Mouse (Mus musculus) heart, embryonic 15.5 days (tissue): ENCODE data around the gene Dph2. TPM values are rescaled to one million over a fixed set of nuclear protein-coding genes. Genes with fewer than 3 reads are reported as not detected.

Source experiments
- ATAC-seq: fragments of 200-750 bp; cut with Nextera tagmentation; replicated peaks from 2 replicates; pipeline ENCODE4 v1.8.0; 2017; ENCODE audit warnings: low read depth, moderate TSS enrichment; ENCODE audit not compliant: insufficient number of reproducible peaks, insufficient read depth, low FRiP score
- H3K27ac ChIP-seq: fragments of 300-500 bp; sonication (generic); 2 replicates; pipeline ENCODE4 v1.5.1; 2015; ENCODE audit warnings: mild to moderate bottlenecking, inconsistent platforms
- H3K27me3 ChIP-seq: fragments of 300-500 bp; sonication (generic); 2 replicates; pipeline ENCODE4 v1.6.1; 2015; ENCODE audit warnings: inconsistent platforms
- H3K36me3 ChIP-seq: fragments of 300-500 bp; sonication (generic); 2 replicates; pipeline ENCODE4 v1.6.1; 2015; ENCODE audit warnings: mild to moderate bottlenecking, inconsistent platforms
- H3K4me1 ChIP-seq: fragments of 300-500 bp; sonication (generic); replicated peaks from 2 replicates; pipeline ENCODE4 v1.6.1; 2015; ENCODE audit warnings: inconsistent platforms
- H3K4me2 ChIP-seq: fragments of 300-500 bp; sonication (generic); 2 replicates; pipeline ENCODE4 v1.6.1; 2015; ENCODE audit warnings: inconsistent platforms, mild to moderate bottlenecking, moderate library complexity
- H3K4me3 ChIP-seq: fragments of 300-500 bp; sonication (generic); 2 replicates; pipeline ENCODE4 v1.5.1; 2015; ENCODE audit warnings: mild to moderate bottlenecking, inconsistent platforms
- H3K9ac ChIP-seq: fragments of 300-500 bp; sonication (generic); 2 replicates; pipeline ENCODE4 v1.6.1; 2015; ENCODE audit warnings: mild to moderate bottlenecking, inconsistent platforms
- H3K9me3 ChIP-seq: fragments of 300-500 bp; sonication (generic); replicated peaks from 2 replicates; pipeline ENCODE4 v1.6.1; 2016; ENCODE audit warnings: inconsistent platforms
- WGBS: fragments of 180-500 bp; shearing (Covaris S2); methylation state at CpG from one replicate; pipeline ENCODE4 v1.1.7; 2015; ENCODE audit warnings: mixed read lengths; 5-methylcytosine and 5-hydroxymethylcytosine counted together
- polyA plus RNA-seq: library from polyadenylated mRNA; unstranded; fragments of >200 nt; fragmentation: Nextera tagmentation; extraction: Ambion mirVana; gene quantifications from 2 replicates; pipeline ENCODE4 v1.2.1, GENCODE M21; 2015

Dph2 gene
- polyA plus RNA-seq, 1 experiment from 2014 or later = 9.5 TPM

GRCm38 (mm10) chr4:117887920-117888319 is 3.9 kb downstream of the Dph2 start:
- WGBS = 75% methylated on average over 2 of the region's 2 CpGs
- ATAC-seq = no peak
- Histone ChIP-seq H3K9ac (no peak overlapping the region), H3K4me2 (peak overlapping the region; percentile 89), H3K27me3 (no peaks in the 10 kb centered on the region), H3K36me3 (peaks cover 21% of the 10 kb centered on the region), H3K4me3 (peak overlapping the region; percentile 88), H3K4me1 (peaks cover 35% of the 10 kb centered on the region), H3K27ac (no peak overlapping the region), H3K9me3 (no peaks in the 10 kb centered on the region)

GRCm38 (mm10) chr4:117887133-117887532 is 4.7 kb downstream of the Dph2 start, which contains the start of gene Atp6v0b:
Gene Atp6v0b, minus strand, starts transcription at chr4:117887333.
- peak; percentile 81 for ATAC-seq
- H3K4me3 ChIP-seq = peak within 1 kb of the TSS; percentile 88
- peaks cover 41% of the 10 kb centered on the region for H3K4me1 ChIP-seq
- H3K9ac ChIP-seq = peak within 1 kb of the TSS; percentile 93
- no peaks in the 10 kb centered on the region for H3K27me3 ChIP-seq
- H3K4me2 ChIP-seq = peak within 1 kb of the TSS; percentile 89
- H3K9me3 ChIP-seq = no peaks in the 10 kb centered on the region
- peak within 1 kb of the TSS; percentile 62 for H3K27ac ChIP-seq
- under 1% methylated on average over 37 of the region's 37 CpGs for WGBS
- peaks cover 21% of the 10 kb centered on the region for H3K36me3 ChIP-seq

DNA sequence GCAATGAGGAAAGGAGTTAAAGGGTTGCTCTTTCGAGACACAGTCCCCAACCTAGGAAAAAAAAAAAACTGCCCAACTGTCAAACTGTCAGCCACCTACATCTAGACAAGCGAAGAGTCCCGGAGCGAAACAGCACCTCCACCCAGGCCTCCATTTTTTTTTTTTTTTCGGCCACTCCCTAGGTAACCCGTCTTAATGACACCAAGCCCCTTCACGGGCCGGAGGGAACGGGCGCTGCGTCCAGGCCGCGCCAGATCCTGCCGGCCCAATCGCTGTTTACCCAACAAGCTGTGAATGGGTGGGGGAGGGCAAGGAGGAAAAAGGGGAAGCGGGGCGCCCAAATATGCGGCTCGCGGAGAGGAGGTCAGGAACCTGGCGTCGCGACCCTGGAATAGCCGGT is 5.2 kb downstream of the Dph2 start:
- H3K27me3 ChIP-seq = no peaks in the 10 kb centered on the region
- H3K36me3 ChIP-seq = peaks cover 21% of the 10 kb centered on the region
- H3K9me3 ChIP-seq = no peaks in the 10 kb centered on the region
- H3K4me2 ChIP-seq = peak overlapping the region; percentile 89
- ATAC-seq = no peak
- H3K27ac ChIP-seq = peak overlapping the region; percentile 62
- H3K4me1 ChIP-seq = peaks cover 40% of the 10 kb centered on the region
- peak overlapping the region; percentile 88 for H3K4me3 ChIP-seq
- H3K9ac ChIP-seq = peak overlapping the region; percentile 93
- 2% methylated on average over 24 of the region's 24 CpGs for WGBS

- ATAC-seq = no peak
- peak overlapping the region; percentile 89 for H3K4me2 ChIP-seq
- H3K9ac ChIP-seq = 0 out of 2 replicates have a peak overlapping the region, but pooled peaks have one; percentile 93
- no peaks in the 10 kb centered on the region for H3K27me3 ChIP-seq
- peaks cover 21% of the 10 kb centered on the region for H3K36me3 ChIP-seq
- peaks cover 35% of the 10 kb centered on the region for H3K4me1 ChIP-seq
- peak overlapping the region; percentile 88 for H3K4me3 ChIP-seq
- 74% methylated on average over 9 of the region's 9 CpGs for WGBS
- H3K27ac ChIP-seq = no peak overlapping the region
- H3K9me3 ChIP-seq = no peaks in the 10 kb centered on the region
Measured at GRCm38 (mm10) chr4:117885994-117886393, 5.8 kb downstream of the Dph2 start.

GRCm38 (mm10) chr4:117885093-117885492 is 6.7 kb downstream of the Dph2 start:
- Histone ChIP-seq H3K4me1 (peaks cover 32% of the 10 kb centered on the region), H3K36me3 (peaks cover 19% of the 10 kb centered on the region), H3K4me3 (no peak overlapping the region), H3K27ac (no peak overlapping the region), H3K9ac (no peak overlapping the region), H3K27me3 (no peaks in the 10 kb centered on the region), H3K9me3 (no peaks in the 10 kb centered on the region), H3K4me2 (no peak overlapping the region)
- no peak for ATAC-seq
- WGBS = 93% methylated on average over 10 of the region's 10 CpGs

GRCm38 (mm10) chr4:117884146-117884545 is 7.7 kb downstream of the Dph2 start:
- ATAC-seq = no peak
- no peak overlapping the region for H3K27ac ChIP-seq
- peaks cover 32% of the 10 kb centered on the region for H3K4me1 ChIP-seq
- H3K4me3 ChIP-seq = no peak overlapping the region
- H3K36me3 ChIP-seq = peaks cover 16% of the 10 kb centered on the region
- 100% methylated on average over 1 of the region's 1 CpGs for WGBS
- peak overlapping the region; percentile 91 for H3K4me2 ChIP-seq
- H3K9ac ChIP-seq = 0 out of 2 replicates have a peak overlapping the region, but pooled peaks have one; percentile 84
- H3K9me3 ChIP-seq = no peaks in the 10 kb centered on the region
- no peaks in the 10 kb centered on the region for H3K27me3 ChIP-seq

DNA sequence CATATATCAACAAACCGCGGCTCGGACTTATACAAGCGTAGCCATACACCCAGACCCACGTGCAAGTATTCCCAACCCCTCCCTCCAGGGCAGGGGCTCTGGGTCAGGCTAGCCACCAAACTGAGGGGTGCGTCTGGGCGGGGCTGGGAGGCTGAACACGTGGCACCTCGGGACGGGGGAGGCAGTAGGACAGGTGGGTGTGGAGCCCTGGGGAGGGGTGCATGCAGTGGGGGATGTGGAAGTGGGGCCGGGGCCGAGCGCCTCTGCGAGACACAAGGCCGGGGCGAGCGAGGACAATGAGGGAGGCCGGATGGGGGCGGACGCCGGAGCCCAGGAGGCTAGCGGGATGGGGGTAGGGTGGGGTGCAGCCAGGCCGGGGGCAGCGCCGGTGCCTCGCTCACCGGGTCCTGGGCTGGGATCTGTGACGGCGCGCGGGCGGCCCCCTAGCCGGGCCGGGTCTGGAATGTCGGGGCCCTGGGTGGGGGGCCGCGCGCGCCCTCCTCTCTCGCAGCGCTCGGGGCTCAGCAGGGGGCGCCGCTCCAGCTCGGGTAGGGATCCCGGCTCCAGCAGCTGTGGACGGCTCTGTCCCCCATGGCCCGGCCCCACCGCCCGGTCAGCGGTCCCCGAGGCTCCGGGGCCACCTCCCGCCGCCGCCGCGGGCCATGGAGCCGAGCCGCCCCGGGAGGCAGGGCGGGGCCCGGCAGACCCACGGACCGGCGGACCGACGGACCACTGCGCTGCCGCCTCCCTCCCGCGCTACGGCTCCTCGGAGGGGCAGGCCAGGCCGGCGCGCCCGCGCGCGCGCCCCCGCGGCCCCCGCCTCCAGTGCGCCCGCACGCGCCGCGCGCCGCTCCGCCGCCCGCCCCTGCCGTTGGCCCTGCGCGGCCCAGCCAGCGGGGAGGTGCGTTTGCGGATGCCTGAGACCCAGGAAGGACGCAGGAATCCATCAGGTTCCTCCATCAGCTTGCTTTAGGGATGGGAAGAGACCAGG is 8.8 kb downstream of the Dph2 start, which contains the start of gene B4galt2:
Gene B4galt2, minus strand, starts transcription at position 787 of the 991 bp plus-strand sequence.
- ATAC-seq = peak; percentile 44
- H3K4me3 ChIP-seq = peak within 1 kb of the TSS; percentile 80
- peak within 1 kb of the TSS; percentile 55 for H3K27ac ChIP-seq
- H3K27me3 ChIP-seq = no peaks in the 10 kb centered on the region
- 1% methylated on average over 75 of the region's 103 CpGs for WGBS
- peaks cover 16% of the 10 kb centered on the region for H3K36me3 ChIP-seq
- peaks cover 36% of the 10 kb centered on the region for H3K4me1 ChIP-seq
- H3K4me2 ChIP-seq = peak within 1 kb of the TSS; percentile 91
- H3K9ac ChIP-seq = peak within 1 kb of the TSS; percentile 84
- H3K9me3 ChIP-seq = no peaks in the 10 kb centered on the region

DNA sequence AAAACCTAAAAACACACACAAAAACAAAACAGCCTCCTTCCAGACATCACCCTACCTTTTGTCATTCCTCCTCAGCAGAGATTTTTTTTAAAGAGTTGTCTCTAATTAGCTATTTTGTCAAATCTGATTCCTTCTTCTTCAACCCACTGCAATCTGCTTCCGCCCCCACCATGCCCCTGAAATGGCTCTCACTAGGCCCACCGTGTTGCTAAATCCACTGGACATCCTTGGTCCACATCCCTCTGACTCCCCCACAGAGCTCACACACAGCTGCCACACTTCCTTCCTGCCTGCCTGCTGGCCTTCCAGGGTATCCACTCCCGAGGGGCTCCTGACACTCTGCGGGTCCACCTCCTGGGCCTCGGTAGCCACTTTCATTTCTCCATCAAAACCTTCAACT is 13.1 kb downstream of the Dph2 start:
- Histone ChIP-seq H3K4me3 (no peak overlapping the region), H3K9ac (no peak overlapping the region), H3K36me3 (peaks cover 7% of the 10 kb centered on the region; the same call in 1 of the 2 replicates), H3K27ac (no peak overlapping the region), H3K27me3 (no peaks in the 10 kb centered on the region), H3K4me2 (no peak overlapping the region), H3K4me1 (peaks cover 16% of the 10 kb centered on the region), H3K9me3 (no peaks in the 10 kb centered on the region)
- ATAC-seq = no peak
- WGBS = 69% methylated on average over 5 of the region's 5 CpGs

GRCm38 (mm10) chr4:117878301-117878700 is 13.5 kb downstream of the Dph2 start:
- H3K36me3 ChIP-seq = peaks cover 7% of the 10 kb centered on the region; the same call in 1 of the 2 replicates
- no peak for ATAC-seq
- no peaks in the 10 kb centered on the region for H3K27me3 ChIP-seq
- no peak overlapping the region for H3K4me3 ChIP-seq
- H3K4me1 ChIP-seq = peaks cover 12% of the 10 kb centered on the region
- H3K9me3 ChIP-seq = no peaks in the 10 kb centered on the region
- H3K9ac ChIP-seq = no peak overlapping the region
- no peak overlapping the region for H3K27ac ChIP-seq
- WGBS = 49% methylated on average over 10 of the region's 10 CpGs
- no peak overlapping the region for H3K4me2 ChIP-seq

DNA sequence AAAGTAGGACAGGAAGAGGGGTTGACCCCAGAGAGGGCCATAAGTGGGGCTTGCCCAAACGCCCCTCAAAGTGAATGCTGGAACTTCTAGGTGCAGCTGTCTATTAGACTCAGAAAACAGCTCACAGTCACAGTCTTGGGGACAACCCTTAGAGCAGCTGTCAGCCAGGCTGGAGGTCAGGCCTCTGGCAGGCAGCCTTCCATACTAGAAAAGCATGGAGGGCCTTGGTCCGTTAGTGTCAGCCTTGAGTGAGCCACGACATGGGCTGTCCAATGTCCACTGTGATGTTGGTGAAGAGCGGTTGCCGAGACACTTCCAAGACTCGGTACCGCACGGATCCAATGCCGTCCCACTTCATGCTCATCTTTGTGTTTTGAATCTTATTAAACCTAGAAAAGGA is 18.2 kb downstream of the Dph2 start:
- no peak overlapping the region for H3K27ac ChIP-seq
- H3K4me1 ChIP-seq = peaks cover 14% of the 10 kb centered on the region
- 89% methylated on average over 9 of the region's 9 CpGs for WGBS
- no peak for ATAC-seq
- no peaks in the 10 kb centered on the region for H3K9me3 ChIP-seq
- peaks cover 7% of the 10 kb centered on the region; the same call in 1 of the 2 replicates for H3K36me3 ChIP-seq
- H3K4me2 ChIP-seq = no peak overlapping the region
- no peak overlapping the region for H3K9ac ChIP-seq
- no peaks in the 10 kb centered on the region for H3K27me3 ChIP-seq
- H3K4me3 ChIP-seq = no peak overlapping the region

- Histone ChIP-seq H3K9ac (peak within 1 kb of the TSS; percentile 29; the same call in 1 of the 2 replicates), H3K27ac (no peak within 1 kb of the TSS)
Measured at GRCm38 (mm10) chr4:117872471-117872886, 19.4 kb downstream of the Dph2 start, which contains the start of gene Ccdc24. Gene Ccdc24, minus strand, starts transcription at chr4:117872557.

More at GRCm38 (mm10) chr4:117872471-117872886, 19.4 kb downstream of the Dph2 start, which contains the start of gene Ccdc24:
- peak; percentile 16; the same call in 1 of the 2 replicates for ATAC-seq
- Histone ChIP-seq H3K4me1 (peaks cover 13% of the 10 kb centered on the region), H3K27me3 (peaks cover 3% of the 10 kb centered on the region; the same call in 1 of the 2 replicates), H3K9me3 (no peaks in the 10 kb centered on the region), H3K4me2 (peak within 1 kb of the TSS; percentile 63), H3K36me3 (peaks cover 7% of the 10 kb centered on the region; the same call in 1 of the 2 replicates), H3K4me3 (peak within 1 kb of the TSS; percentile 38)
- 13% methylated on average over 14 of the region's 14 CpGs for WGBS
